Mouse (Mus musculus) spleen, adult 12 weeks (tissue): Measurements from ENCODE around the gene Atxn2l.

Source experiments
- DNase-seq: peaks from one replicate; pipeline ENCODE4 v3.0.0; 2022; ENCODE audit warnings: low spot score

Gene Atxn2l

DNA sequence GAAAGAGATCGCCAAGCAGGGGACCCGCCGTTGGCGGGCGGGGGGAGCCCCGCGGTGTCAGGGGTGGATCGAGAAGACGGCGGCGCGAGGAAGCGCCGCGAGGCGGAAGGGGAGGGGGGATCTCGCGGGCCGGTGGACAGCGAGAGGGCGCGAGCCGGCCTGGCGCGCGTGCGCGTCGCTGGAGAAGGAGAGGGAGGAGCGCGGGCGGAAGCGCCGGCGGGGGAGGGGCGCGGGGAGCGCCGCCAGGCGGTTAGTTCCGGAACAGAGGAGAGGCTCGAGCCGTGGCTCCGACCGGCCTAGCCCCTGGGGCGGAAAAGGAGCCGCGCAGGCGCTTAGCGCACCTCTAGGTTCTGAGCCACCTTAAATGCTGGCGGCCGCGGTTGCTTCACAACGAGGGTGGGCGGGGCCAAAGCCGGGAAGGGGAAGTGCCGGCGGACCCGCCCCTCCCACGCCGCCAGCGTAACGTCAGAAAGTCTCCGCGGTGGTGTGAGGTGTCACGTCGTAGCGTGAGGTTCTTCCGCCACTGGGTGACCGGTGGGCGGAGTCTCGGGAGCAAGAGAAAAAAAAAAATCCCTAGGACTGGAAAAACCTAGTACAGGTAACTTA lies at the start of gene Atxn2l:
Gene Atxn2l, minus strand, starts transcription at position 165 of the 606 bp plus-strand sequence.
- DNase-seq = peak; percentile 97

DNA sequence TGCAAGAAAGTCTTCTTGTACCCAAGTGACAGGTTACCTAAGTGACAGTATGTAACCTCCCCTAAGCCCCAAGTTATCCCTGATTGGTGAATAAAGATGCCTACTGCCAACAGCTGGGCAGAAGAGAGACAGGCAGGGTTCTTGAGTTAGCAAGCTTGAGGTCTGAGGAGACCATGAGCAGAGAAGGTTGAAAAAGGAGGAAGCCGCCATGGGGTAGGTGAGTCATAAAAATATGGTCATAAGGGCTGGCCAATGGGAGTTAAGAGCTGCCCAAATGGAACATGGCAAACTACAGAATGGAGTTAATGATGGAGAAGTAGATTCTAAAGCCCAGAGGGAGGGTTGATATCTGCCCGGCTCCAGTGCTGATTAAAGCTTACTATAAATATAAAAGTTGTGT lies 42.4 kb upstream of the Atxn2l start:
- no peak for DNase-seq

DNA sequence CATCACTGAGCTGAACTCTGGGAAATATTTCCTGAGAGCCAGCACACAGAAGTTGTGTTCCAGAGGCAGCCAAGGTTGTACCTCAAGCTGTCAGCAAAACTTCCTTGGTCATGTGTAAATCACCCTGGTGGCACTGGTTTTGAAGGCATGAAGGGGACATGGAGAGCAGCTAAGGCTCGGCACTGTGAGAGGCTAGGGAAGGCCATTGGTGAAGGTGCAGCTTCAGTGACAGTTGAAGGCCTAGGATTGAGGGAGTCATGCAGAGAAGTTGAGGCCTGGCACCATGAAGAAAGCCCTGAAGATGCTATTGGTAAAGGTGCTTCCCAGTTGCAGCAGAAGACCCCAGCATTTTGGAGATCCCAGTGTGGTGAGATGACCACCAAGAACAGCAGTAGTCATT lies 38.4 kb upstream of the Atxn2l start:
- no peak for DNase-seq

DNA sequence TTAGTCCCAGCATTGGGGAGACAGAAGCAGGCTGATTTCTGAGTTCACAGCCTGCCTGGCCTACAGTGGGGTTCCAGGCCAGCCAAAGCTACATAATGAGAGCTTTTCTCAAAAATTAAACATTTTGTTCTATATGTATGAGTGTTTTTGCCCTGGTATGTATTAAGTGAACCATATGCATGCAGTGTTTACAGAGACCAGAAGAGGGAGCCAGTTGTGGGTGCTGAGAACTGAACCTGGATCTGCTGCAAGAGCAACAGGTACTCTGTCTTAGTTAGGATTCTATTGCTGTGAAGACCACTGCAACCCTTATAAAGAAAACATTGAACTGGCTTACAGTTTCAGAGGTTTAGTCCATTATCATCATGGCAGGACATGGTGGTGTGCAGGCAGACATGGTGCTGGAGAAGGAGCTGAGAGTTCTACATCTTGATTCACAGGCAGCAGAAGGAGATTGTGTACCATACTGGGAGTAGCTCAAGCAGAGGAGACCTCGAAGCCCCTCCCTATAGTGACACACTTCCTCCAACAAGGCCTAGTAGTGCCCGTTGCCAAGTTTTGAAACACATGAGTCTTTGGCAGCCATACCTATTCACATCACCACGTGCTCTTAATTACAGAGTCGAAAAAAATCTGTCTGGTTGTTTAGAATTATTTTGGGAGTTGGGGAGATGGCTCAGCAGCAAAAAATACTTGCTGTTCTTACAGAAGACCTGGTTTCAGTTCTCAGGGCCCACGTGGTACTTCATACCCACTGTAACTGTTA lies 34.8 kb upstream of the Atxn2l start:
- no peak for DNase-seq

DNA sequence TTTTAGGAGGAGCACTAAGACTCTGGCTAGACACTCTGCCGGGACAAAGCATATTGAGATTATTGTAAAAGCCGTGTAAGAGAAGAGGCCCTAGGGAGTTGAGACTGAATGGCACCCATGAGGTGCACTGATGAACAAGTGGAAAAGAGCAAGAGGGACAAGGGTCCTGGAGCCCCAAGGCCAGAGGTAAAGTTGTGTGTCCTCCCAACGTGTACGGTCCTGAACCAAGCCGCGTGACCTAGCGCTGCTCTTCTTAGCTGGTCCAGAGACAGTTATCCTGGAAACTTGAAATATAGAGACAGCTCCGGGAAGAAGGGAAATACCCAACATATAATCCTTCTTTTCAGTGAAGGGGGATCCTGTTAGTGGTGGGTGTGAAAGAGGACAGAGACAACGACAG lies 33.2 kb upstream of the Atxn2l start:
- no peak for DNase-seq

DNA sequence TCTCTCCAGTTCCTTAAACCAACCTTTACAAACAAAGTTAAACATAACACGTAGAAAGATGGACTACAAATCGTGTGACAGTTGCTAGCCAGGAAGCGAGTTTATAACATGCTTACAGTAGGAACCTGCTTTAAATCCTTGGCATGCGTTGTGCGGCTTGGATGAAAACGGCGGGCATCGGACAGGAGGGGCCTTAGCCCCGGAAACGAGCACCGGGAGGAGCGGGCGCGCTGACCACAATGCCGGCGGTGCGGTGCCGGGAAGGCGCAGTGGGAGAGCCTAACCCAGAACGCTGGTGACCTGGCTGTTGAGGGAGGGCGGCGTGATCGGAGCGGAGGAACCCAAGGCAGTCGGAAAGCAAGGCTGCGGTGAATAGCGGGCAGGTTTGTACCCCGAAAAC lies 32.5 kb upstream of the Atxn2l start:
- no peak for DNase-seq

DNA sequence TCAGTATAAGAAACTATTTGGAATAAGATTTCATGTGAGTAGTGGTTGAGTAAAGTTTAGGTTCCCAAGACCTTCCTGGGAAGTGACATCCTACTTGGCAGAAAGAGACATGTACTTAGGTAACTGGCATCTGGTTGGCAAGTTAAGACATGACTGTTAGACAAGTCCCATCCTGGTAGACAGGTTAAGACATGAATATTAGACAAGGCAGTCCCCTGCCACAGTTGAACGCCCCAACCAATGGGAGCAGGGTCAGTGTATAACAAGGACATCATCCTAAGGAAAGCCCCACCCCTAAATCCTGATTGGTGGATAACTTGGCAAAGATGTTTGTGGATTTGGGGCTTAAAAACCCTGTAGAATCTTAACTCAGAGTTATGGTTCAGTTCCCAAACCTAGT lies 30.2 kb upstream of the Atxn2l start:
- DNase-seq = no peak

DNA sequence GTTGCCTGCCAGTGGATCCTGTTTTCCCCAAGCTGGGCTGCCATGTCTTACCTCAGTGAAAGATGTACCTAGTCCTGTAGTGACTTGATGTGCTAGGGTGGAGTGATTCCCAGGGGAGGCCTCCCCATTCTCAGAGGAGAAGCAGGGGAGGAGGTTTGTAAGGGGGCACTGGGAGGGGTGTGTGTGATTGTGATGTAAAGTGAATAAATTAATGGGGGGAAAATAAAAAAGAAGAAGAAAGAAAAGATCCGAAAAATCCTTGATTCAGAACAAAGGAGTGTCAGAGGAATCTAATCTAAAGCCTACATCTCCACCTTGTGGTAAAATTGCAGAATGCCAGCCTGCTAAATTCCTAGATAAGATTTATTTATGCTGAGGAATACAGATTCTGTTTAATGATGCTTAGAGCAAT lies 24.9 kb upstream of the Atxn2l start:
- DNase-seq = no peak

DNA sequence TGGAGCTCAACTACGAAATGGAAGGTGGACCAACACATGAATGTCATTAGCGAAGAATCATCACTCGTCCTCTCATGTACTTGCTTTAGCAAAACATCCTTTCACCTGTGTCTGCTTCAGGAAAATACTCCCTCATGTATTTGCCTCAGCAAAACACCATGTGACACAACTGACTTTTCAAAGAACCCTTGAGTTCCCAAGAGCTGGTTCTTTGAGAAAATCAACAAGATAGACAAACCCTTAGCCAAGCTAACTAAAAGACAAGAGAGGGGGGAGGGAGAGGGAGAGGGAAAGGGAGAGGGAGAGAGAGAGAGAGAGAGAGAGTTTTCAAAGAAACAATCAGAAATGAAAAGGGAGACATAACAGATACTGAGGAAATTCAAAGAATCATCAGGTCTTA lies 20.1 kb upstream of the Atxn2l start:
- DNase-seq = no peak

DNA sequence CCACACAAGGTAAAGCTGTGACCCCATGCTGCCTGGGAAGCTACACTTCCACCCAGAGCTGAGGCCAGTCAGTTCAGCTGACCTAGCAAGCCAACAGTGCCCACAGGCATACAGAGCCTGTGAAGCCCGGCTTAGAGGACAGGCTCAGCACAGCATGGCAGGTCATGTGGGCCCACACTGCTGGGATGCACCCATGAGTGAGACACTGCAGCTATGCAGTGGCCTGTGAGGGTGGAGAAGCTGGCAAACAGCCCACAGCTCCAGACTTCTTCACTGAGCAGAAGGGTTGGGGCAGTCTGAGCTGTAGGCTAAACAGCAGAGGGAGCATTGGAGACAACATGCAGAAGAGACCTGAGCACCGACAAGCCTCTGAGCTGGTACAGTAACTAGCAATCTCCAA lies 16.3 kb upstream of the Atxn2l start:
- DNase-seq = no peak

DNA sequence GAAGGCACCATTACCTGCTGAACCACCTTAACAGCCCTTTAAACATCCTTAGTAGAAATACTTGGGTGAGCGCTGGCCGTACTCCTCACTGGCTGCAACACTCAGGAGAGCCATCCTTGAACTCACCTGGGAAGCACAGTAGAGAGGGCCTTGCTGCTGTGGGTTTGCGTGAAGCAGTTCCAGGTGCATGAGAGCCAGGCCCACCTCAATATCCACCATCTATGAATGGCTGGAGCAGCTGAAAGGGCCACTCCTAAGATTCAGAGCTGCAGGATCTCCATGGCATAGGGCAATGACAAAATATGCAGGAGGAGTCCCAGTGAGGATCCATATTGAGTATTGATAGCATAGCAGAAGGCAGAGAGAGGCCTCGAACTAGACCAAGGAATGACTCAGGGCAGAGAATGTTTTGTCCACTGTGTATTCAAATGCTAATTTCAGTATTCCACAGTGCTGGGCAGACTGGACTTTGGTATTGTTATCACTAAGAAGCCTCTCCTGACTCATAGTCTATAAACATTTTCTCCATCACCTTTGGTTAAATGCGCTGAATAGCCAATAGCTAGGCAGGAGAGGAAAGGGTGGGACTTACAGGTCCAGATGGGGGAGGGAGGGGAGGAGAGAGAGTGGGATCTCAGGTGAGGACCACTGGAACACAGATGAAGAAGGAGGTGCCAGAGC lies 15.2 kb upstream of the Atxn2l start:
- DNase-seq = no peak

DNA sequence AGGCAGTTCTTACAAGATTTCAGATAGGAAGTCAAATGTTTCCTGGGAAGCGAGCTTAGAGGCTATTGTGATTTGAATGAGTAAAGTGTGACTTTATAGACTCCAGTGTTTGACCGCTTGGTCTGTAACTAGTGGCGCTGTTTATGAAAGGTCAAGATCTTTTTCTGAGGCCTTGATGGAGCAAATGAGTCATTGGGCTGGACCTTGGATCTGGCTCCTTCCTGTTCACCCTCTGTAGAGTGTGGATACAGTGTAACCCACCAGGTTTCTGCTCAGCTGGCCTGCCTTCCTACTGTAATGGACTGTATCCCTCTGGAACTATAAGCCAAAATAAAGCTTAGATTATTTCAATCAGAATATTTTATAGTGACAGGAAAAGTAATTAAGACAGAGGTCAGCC lies 8.1 kb upstream of the Atxn2l start:
- no peak for DNase-seq

DNA sequence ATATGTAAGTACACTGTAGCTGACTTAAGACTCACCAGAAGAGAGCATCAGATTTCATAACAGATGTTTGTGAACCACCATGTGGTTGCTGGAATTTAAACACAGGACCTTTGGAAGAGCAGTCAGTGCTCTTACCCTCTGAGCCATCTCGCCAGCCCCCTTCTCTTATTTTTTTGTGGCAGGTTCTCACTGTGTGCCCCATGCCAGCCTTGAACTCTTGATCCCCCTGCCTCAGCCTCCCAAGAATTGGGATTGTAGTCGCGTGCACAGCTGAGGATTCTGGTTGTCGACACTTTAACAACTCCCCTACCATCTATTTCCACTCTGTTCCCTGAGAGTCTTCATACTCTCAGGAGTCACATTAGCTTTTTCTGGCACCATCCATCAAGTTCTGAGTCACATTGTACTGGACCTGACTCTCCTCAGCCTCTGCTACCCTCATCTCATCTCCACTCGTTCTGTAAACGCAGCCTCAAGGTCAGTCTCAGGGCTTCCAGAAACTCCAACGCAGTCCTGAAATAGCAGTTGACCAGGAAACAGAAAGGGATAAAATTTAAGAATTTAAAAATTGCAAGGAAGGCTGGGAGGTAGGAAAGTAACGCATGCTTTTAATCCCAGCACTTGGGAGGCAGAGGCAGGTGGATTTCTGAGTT lies 4.0 kb upstream of the Atxn2l start:
- DNase-seq = no peak

DNA sequence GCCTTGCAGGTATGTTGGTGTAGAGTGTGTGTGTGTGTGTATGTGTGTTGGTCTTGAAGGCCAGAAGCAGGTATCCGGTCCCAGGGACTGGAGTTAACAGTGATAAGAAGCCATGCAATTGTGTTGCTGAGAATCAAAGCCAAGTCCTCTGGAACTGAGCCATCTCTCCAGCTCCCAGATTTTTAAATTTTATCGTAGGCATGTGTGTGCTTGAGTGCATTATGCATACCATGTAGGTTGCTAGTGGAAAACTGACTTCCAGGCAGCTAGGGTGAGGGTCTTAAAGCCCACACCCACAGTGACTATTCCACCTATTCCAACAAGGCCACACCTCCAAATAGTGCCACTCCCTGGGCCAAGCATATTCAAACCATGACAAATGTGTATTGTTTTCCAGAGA lies 1.7 kb upstream of the Atxn2l start:
- no peak for DNase-seq

DNA sequence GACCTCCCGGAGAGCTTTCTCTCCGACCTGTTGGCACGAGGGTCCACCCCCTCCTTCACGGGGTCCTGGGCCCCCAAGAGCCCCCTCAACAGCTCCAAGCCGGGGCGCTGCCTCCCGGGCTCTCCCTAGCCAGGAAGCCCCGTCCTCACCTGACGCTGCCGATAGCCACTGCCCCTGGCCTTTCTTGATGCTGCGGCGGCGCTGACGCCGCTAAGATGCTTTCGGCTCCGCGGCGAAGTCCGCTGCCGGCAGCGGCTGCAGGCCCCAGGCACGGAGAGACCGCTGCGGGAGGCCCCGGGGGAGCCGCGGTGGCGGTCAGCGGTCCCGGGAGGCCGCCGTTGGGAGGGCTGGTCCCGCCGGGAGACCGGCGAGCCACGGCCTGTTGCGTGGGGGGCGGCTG lies 486 bp downstream of the Atxn2l start:
- DNase-seq = no peak

DNA sequence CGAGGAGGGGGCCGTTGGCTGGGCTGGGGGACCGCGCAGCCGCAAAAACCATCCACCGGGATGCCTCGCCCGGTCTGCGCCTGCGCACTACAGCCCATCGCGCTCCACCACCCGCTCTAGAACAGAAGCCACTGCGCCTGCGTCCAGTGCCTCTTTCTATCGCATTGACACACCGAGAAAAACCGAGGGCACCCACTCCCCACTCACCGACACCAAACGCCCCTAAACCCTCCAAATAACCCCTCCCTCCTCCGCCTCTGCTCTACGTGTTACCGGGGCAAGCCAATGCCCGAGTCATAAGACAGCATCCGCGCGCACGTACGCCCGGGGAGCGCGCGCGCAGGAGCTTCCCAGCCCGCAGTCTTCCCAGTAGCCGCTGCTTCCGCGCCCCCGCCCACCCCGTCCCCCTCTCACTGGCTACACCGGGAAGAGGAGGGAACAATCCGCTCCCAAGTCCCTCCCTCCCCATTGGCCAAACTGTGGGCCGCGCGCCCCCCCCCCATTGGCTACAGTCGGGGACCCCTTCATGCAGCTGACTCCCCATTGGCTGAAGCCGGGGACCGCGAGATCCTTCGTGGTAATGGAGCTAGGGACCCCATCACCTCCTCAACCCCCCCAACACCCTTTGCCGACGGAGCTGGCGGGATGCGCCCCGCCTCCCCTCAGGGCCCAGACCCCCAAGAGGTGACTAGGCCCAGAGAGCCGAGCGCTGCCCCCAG lies 1.1 kb downstream of the Atxn2l start:
- peak; percentile 87 for DNase-seq

DNA sequence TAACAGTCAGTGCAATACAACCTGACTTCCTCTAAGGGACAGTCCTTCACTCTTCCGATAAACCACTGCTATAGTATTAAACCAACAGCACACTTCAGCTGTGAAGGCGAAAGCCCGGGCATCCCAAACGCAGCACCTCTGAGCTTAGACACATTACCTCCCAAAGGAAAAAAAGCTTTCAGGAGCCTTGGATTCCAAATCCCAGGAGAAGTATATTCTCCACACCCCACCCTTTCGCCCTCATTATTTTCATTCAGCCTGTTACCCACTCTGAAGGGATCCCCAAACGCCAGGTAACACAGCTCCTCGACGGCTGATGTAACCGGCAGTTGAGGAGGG lies 1.6 kb downstream of the Atxn2l start:
- DNase-seq = no peak

DNA sequence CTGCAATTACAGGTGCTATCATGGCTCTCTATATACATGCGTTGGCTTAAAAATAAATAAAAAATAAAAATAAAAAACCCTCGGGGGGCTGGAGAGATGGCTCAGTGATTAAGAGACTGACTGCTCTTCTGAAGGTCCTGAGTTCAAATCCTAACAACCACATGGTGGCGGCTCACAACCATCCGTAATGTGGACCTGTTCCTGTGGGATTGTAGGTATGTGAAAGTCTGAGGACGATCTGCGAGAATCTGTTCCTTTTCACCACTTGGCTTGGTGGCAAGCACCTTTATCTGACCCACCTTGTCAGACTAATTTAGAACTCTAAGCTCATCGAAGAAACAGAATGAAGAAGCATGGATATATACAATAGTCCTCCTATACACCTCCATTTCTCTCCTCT lies 3.8 kb downstream of the Atxn2l start:
- DNase-seq = no peak

DNA sequence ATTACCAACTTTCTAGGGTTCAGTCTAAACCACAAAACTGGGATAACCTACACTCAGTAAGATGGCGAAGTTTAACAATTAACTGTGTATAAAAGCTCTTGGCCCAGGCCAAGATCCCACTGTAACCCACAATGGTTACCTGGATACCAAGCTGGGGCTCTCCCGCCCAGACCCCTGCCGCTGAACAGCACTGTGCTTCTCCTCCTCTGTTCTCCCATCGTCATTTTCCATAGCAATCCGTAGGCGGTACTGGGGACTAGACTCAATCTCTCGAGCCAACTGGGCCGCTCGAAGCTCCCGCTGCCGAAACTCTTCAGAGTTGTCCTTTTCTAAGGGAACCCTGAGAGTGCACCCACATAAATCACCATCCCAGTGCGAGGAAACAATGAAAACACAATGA lies 5.3 kb downstream of the Atxn2l start:
- DNase-seq = no peak

DNA sequence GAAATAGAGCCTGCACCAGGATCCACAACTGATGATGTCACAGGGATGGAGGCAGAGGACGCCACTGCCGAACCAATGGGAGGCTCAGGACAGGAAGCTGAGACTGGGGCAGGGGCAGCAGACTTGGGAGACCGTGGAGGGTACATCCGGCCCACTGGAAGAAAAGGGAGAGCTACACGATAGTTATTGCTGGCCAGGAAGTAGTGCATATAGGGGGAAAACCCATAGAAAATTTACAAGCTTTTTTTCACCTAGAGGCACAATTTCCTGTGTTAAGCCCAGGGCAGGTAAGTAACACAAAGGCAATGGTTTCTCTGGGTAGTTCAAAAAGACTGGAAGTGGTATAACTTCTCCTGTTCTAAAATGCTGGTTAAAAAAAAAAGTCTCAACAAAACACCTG lies 6.8 kb downstream of the Atxn2l start:
- DNase-seq = no peak

DNA sequence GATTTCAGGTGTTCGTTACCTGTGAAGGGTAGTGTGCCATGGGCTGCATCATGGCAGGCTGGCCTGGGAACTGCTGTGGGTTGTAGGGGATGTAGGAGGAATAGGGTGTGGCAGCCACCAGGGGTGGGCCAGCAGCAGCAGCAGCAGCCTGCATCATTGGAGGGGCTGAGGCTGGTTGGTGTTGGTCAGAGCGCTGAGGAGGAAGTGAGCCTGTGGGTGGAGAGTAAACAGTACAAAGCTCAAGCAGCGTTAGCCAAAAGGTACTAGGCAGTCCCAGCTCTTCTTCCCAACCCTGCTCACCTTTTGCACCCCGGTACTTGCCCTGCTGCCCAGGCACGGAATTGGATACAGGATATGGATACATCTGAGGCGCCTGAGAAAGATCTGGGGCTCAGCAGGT lies 9.1 kb downstream of the Atxn2l start:
- DNase-seq = no peak

DNA sequence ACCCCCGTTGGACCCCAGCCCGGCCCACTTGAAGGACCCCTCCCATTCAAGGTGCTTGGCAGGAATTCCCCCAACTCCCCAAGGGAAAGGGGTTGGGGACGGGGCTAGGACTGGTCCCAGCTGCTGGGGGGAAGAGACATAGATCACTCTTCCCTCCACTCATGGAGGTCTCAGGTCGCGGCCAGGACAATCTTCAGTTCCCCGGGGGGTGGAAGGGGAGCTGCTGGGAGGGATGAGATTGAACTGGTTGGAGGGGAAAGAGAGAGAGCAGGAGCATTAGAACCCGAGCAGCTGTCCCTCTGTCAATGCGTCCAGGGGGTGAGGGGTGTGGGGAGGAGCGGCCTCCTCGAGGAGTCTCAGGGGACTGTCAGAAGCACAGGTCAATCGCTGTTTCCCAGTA lies 11.3 kb downstream of the Atxn2l start:
- DNase-seq = no peak

DNA sequence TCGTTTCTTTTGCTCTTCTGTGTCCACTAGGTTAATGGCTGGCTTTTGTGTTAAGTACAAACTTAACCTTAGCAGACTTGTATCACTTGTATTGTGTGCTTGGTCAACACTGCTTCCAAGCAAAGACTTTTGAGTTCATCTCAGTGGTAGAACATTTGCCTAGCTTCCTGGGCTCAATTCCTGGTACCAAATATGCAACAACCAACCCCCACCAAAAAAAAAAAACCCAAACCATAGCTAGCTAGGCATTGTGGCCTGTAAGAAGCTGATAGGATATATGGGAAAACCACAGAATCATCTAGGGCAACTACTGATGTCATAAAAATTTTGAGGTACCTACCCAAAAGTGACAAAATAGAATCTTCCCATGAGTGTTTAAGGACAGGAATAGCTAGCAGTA lies 12.2 kb downstream of the Atxn2l start:
- no peak for DNase-seq
